Mouse (Mus musculus): ENCODE results near the gene Sbf2.
A peak's percentile ranks its signal among the peaks of the same experiment; 100 is the strongest.
"Not testable (repeated sequence)": the region's sequence is repeated elsewhere in the genome, so short reads cannot be mapped to it uniquely, and the experiment has no call there.

Sbf2 gene

GRCm38 (mm10) chr7:110629892-110630666 lies 15.4 kb upstream of the Sbf2 start:
- peak; percentile 76 to 79 for DNase-seq (ENCODE audit: low spot score in 2 of 2)

GRCm38 (mm10) chr7:110628611-110629354 lies 14.1 kb upstream of the Sbf2 start:
- DNase-seq (ENCODE audit: low spot score in 2 of 2), result no peak

- DNase-seq (ENCODE audit: low spot score in 2 of 2), result no peak
These were observed 13.5 kb upstream of the Sbf2 start for GRCm38 (mm10) chr7:110628273-110628600.

GRCm38 (mm10) chr7:110627486-110628272 lies 13.0 kb upstream of the Sbf2 start, which contains the start of gene Adm:
Gene Adm (plus strand): TSS chr7:110627661.
- peak; percentile 88 to 92 for DNase-seq (ENCODE audit: low spot score in 2 of 2)

GRCm38 (mm10) chr7:110627099-110627482 lies 12.4 kb upstream of the Sbf2 start:
- no peak for DNase-seq (ENCODE audit: low spot score in 2 of 2)

DNA sequence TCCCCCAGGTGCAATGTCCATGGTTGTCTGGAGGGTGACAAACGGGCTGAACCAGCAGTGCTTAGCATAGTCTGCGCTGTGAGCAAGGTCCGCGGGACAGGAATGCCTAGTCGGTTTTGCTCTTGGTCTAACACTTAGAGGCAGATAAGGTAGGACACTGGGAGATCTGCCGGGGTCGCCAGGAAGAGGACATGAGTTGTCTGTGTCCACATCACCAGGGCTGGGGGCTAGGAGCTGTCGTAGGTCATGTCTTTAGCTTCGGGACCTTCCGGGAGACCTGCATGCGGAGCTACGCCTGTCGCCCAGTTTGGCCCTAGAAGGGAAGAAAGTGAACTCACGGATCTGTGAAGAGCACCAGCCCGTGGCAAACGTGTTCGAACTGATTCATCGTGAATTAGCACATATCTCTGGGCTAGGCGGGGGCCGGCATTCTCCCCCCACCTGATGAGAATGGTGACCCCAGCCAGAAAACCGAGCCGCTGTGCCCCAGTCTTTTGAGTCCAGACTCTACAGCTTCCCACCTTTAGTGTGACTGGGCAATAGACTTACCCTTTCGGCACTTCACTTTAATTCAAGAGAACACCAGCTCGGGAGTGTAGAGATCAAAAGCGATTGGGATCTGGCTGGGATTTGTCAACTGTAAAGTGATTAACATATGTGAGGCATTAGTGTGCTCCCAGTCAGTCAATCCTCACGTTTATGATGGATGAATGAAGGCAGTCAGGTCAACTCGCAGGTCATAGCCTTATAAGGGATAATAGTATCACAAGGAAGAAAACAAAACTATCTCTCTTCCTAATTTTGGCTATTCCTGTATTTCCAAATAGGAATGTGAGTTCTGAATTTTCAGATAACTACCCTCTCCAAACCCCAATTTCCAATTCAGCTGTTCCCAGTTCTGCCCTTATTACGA lies 11.7 kb upstream of the Sbf2 start:
- no peak for DNase-seq (ENCODE audit: low spot score in 2 of 2)

DNA sequence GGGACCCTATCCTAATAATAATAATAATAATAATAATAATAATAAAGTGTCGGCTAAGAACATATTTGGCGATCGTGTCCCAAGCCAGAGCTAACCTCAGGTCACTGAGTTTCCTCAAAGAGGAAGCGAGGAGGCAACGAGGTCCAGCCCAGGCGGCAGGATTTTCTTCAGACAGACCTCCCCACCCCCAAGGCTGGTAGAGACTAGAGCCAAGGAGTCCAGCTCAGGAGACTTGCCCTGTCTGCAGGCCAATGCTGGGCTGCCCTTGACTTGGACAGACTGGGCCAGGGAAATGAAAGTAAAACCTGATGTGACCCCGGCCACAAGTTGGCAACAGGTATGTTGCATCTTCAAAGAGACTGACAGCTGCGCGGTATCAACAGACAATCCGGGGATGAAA lies 10.8 kb upstream of the Sbf2 start:
- DNase-seq (ENCODE audit: low spot score in 2 of 2), result no peak

- no peak for DNase-seq (ENCODE audit: low spot score in 2 of 2)
These were observed 10.2 kb upstream of the Sbf2 start for GRCm38 (mm10) chr7:110624961-110625360.

DNA sequence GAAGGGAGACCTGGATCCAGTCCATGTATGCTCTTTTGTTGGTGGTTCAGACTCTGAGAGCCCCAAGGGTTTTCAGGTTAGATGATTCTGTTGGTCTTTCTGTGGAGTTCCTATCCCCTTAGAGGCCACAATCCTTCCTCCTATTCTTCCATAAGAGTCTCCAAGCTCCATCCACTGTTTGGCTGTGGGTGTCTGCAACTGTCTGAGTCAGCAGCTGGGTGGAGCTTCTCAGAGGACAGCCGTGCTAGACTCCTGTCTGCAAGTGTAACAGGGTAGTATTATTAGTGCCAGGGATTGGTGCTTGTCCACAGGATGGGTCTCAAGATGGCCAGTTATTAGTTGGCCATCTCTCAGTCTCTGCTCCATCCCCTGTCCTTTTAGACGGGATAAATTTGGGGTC lies 9.3 kb upstream of the Sbf2 start:
- DNase-seq (ENCODE audit: low spot score in 2 of 2), result no peak

DNA sequence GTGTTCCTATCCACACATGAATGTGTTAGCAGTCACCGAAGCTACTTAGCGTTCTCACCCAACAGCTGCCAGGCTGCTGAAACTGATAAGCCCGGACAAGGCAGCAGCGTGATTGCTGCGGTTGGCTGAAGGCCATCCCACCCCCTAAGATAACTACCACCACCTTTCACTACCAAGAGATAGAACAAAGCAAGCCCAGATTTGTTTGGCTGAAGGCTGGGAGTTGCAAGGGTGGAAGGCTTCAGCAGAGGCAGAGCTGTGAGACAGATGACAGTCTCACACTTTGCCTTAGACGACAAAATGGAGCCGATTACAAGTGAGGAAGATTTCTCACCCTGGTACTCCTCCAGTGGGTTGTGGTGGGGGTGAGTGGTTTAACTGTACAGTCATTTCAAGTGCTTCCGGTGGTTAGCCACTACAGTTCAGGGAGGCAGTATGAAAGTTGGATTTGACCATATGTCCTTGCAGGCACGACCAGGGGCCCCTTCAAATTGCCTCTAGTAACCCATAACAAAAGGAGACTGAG lies 4.4 kb upstream of the Sbf2 start:
- DNase-seq (ENCODE audit: low spot score in 2 of 2), result no peak

DNA sequence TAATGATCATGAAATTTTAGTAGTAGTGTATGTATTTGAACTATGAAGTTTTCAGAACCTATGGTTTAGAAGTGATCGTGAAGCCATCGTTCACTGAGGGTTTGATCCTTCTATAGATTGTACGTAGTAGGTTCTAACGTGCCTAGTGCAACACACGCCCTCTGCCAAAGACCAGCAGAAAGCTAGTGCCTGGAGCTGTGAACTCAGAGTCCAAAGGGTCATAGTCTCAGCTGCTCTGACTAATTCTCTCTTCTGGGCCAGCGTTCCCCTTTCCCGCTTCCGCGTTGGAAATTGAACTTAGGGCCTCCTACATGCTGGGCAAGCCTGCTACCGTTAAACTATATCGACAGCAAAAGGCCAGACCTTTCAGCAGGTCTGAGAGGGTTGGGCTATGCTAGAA lies 1.1 kb upstream of the Sbf2 start:
- DNase-seq (ENCODE audit: low spot score in 2 of 2), result no peak

DNA sequence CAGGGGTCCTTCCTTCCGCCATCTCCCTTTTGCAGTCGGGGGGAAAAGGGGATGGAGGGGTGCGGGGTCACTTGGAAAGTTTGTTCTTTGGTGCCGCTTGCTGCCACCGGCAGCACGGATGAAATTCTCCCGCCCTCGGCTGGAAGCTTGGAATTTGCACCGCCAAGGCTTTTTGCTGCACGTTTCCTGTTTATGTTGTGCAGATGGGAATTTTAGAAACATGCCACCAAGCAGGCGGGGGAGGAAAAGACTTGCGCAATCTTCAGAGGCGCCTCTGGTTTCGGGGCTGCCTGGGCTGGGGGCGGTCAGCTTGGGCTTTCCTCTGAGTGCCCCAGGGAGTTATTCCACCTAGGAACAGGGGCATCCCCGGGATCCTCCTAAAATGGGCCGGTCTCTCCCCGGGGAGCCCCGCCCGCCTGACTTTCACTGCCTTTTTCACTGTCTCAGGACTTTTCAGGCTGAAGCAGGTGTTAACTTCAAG lies 469 bp upstream of the Sbf2 start:
- peak; percentile 63 to 69 for DNase-seq (ENCODE audit: low spot score in 2 of 2)

DNA sequence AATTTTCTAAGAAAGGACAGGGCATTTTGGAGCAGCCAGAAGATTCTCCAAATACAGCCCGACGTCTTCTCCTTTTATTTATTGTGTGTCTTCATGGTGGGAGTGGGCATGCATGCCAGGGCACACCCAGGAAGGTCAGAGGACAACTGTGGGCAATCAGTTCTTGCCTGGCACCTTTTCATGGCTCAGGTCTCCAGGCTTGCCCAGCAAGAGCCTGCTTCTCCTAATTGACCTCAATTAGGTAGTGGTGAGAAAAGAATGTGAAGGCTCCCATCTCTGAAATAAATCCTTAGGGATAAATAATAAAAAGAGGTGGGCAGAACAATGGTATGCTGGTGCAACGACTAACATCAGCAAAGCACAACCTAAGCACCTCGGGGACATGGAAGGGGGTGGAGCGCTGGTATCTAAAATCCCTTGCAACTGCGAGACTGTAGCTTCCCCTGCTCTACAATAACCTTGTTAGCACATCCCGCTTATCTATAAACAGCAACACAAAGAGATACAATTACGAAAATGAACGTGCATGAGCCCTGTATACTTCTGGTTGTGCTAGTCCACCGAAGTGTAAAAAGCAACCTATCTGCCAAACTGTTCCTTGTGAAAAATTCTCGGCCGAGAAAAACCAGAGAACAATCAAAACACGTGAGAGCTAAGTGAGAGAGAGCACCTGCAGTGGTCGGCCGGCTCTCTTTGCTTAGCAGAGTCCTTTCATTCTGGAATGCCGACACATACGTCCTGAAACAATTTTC lies 1.2 kb downstream of the Sbf2 start:
- no peak for DNase-seq (ENCODE audit: low spot score in 2 of 2)

DNA sequence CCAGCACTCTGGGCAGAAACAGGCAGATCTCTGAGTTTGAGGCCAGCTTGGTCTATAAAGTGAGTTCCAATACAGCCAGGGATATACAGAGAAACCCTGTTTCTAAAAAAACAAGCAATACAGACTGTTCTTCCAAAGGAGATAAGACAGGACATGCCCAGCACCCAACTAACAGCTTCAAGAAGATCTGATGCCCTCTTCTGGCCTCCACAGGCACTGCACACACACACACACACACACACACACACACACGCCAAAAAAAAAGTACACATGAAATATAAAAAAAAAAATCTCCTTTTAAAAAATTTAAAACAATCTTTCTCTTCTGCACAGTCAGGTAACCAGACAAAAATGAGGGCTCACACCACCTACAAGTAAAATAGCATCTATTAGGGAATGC lies 7.8 kb downstream of the Sbf2 start:
- DNase-seq (ENCODE audit: low spot score in 2 of 2), result no peak

- DNase-seq (ENCODE audit: low spot score in 2 of 2), result no peak
These were observed 9.2 kb downstream of the Sbf2 start for GRCm38 (mm10) chr7:110605476-110605875.

- DNase-seq (ENCODE audit: low spot score in 2 of 2), result no peak
These were observed 17.6 kb downstream of the Sbf2 start for GRCm38 (mm10) chr7:110597141-110597540.

DNA sequence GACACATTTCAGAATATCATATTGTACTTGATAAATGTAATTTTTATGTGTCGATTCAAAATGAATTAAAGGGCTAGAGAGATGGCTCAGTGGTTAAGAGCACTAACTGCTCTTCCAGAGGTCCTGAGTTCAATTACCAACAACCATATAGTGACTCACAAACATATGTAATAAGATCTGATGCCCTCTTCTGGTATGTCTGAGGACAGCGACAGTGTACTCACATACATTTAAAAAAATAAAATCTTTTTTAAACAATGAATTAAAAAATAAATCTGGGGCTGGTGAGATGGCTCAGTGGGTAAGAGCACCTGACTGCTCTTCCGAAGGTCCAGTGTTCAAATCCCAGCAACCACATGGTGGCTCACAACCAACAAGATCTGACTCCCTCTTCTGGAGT lies 20.7 kb downstream of the Sbf2 start:
- not testable (repeated sequence) for DNase-seq (ENCODE audit: low spot score in 2 of 2)

DNA sequence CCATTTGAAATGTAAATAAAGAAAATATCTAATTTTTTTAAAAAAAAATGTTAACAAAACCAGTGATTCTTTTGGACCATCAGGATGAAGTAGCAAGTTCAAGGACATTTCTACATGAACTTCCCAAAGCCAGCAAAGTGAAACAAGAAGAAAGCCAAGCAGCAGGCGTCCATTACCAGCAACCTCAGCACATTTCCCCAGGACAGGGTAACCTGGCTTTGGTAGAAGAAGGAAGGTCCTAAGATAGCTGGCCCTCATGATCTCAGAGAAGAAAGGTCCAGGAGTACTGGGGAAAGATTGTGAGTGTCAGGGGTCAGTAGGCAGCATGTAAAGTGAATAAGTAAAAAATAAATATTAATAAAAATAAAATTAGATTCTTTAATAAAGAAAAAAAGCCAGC lies 27.0 kb downstream of the Sbf2 start:
- DNase-seq (ENCODE audit: low spot score in 2 of 2), result no peak

DNA sequence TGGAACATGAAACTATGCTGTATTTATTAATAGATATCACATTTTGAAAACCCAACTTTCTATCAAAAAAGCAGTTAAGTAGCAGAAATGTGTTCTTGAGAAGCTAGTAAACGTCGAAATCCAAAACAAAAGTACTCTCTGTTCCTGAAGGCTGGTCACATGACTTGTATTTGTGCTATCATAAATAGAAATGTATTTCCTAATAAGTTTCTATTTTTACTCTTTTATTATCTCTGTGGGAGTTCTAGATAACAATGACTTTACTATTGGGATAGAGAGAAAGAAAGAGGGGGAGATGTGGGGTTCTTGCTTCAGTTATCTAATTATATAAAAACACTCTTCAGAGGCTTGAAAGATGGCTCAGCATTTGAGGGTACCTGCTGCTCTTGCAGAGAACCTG lies 29.5 kb downstream of the Sbf2 start:
- no peak for DNase-seq (ENCODE audit: low spot score in 2 of 2)

- no peak for DNase-seq (ENCODE audit: low spot score in 2 of 2)
These were observed 30.6 kb downstream of the Sbf2 start for GRCm38 (mm10) chr7:110584159-110584558.
